Comparison of ENCODE assay signal across 8 mouse cellular contexts in genomic region chr17:56078880-56079795, GRCm38 (mm10). TPM values are rescaled to one million over a fixed set of nuclear protein-coding genes. Genes with fewer than 3 reads are reported as not detected.
DNase-seq lines count a peak whose midpoint lies in the region; ATAC-seq and TF ChIP-seq lines count a peak whose summit lies in the region.

TSS of gene Hdgfl2 (plus strand) at chr17:56079634.

- no peaks in the 10 kb centered on the region for H3K9me3 ChIP-seq in heart, embryonic 12.5 days (replicated peaks)
- no peaks in the 10 kb centered on the region for H3K9me3 ChIP-seq in kidney, postnatal 0 days (replicated peaks; ENCODE audit: low read length)
- H3K9me3 ChIP-seq in liver, embryonic 11.5 days (ENCODE audit: control insufficient read depth, low read length) = no peaks in the 10 kb centered on the region
- H3K9me3 ChIP-seq in stomach, embryonic 14.5 days (ENCODE audit: control insufficient read depth, low read depth, low read length) = no peaks in the 10 kb centered on the region

- no peaks in the 10 kb centered on the region for H3K27me3 ChIP-seq in heart, embryonic 12.5 days (replicated peaks)
- no peaks in the 10 kb centered on the region for H3K27me3 ChIP-seq in kidney, postnatal 0 days (ENCODE audit: insufficient read depth, low read length)
- no peaks in the 10 kb centered on the region for H3K27me3 ChIP-seq in liver, embryonic 11.5 days (replicated peaks; ENCODE audit: control insufficient read depth, insufficient read depth, low read length)
- no peaks in the 10 kb centered on the region for H3K27me3 ChIP-seq in stomach, embryonic 14.5 days (ENCODE audit: control insufficient read depth, insufficient read depth, low read length)

- H3K4me3 ChIP-seq in heart, embryonic 12.5 days = peak within 1 kb of the TSS; percentile 92
- H3K4me3 ChIP-seq in kidney, postnatal 0 days (replicated peaks; ENCODE audit: low read depth, low read length) = peak within 1 kb of the TSS; percentile 84
- peak within 1 kb of the TSS; percentile 71 for H3K4me3 ChIP-seq in liver, embryonic 11.5 days (ENCODE audit: low read depth, low read length)
- H3K4me3 ChIP-seq in stomach, embryonic 14.5 days (ENCODE audit: low read depth, low read length) = peak within 1 kb of the TSS; percentile 94

- ATAC-seq in erythroid progenitor cell, adult 5-6 weeks (replicated peaks; ENCODE audit: low FRiP score, poor library complexity, severe bottlenecking) = peak; percentile 79
- peak; percentile 93 for ATAC-seq in heart, embryonic 12.5 days (ENCODE audit: insufficient number of reproducible peaks, low FRiP score)
- peak; percentile 94 for ATAC-seq in kidney, postnatal 0 days (replicated peaks; ENCODE audit: low FRiP score, low read depth)
- ATAC-seq in liver, embryonic 11.5 days (replicated peaks; ENCODE audit: low FRiP score) = peak; percentile 90
- peak; percentile 93 for ATAC-seq in stomach, embryonic 14.5 days (ENCODE audit: insufficient number of reproducible peaks, insufficient read depth, low FRiP score, low read depth)

- H3K9ac ChIP-seq in heart, embryonic 12.5 days = peak within 1 kb of the TSS; percentile 92
- peak within 1 kb of the TSS; percentile 87 for H3K9ac ChIP-seq in kidney, postnatal 0 days (ENCODE audit: low read depth, low read length)
- peak within 1 kb of the TSS; percentile 74 for H3K9ac ChIP-seq in liver, embryonic 11.5 days (ENCODE audit: low read depth, low read length)
- H3K9ac ChIP-seq in stomach, embryonic 14.5 days (replicated peaks; ENCODE audit: low read depth, low read length) = peak within 1 kb of the TSS; percentile 80

- H3K4me1 ChIP-seq in heart, embryonic 12.5 days (replicated peaks) = peaks cover 30% of the 10 kb centered on the region
- peaks cover 12% of the 10 kb centered on the region for H3K4me1 ChIP-seq in kidney, postnatal 0 days (replicated peaks; ENCODE audit: insufficient read depth, low read length)
- peaks cover 18% of the 10 kb centered on the region for H3K4me1 ChIP-seq in liver, embryonic 11.5 days (replicated peaks; ENCODE audit: control insufficient read depth, insufficient read depth, low read length)
- H3K4me1 ChIP-seq in stomach, embryonic 14.5 days (ENCODE audit: control insufficient read depth, insufficient read depth, low read length) = peaks cover 21% of the 10 kb centered on the region

- peak within 1 kb of the TSS; percentile 93 for H3K4me2 ChIP-seq in heart, embryonic 12.5 days
- peak within 1 kb of the TSS; percentile 88 for H3K4me2 ChIP-seq in kidney, postnatal 0 days (ENCODE audit: low read length)
- H3K4me2 ChIP-seq in liver, embryonic 11.5 days = peak within 1 kb of the TSS; percentile 92
- H3K4me2 ChIP-seq in stomach, embryonic 14.5 days (replicated peaks; ENCODE audit: low read depth, low read length) = peak within 1 kb of the TSS; percentile 83

- DNase-seq in CD4-positive helper T cell, adult 2 months (ENCODE audit: low read depth, low spot score) = peak; percentile 100
- peak; percentile 99 for DNase-seq in brain, embryonic 18.5 days (ENCODE audit: low read depth, low spot score)
- DNase-seq in kidney, postnatal 0 days (ENCODE audit: low spot score) = peak; percentile 100
- DNase-seq in liver, embryonic 11.5 days (ENCODE audit: low spot score) = peak; percentile 99
- peak; percentile 100 for DNase-seq in naive thymus-derived CD4-positive, alpha-beta T cell, adult 2 months (ENCODE audit: low read depth)

- H3K27ac ChIP-seq in heart, embryonic 12.5 days (ENCODE audit: poor library complexity, severe bottlenecking) = peak within 1 kb of the TSS; percentile 59
- H3K27ac ChIP-seq in kidney, postnatal 0 days = peak within 1 kb of the TSS; percentile 44; the same call in 1 of the 2 replicates
- peak within 1 kb of the TSS; percentile 58; the same call in 1 of the 2 replicates for H3K27ac ChIP-seq in liver, embryonic 11.5 days (ENCODE audit: low read depth, low read length)
- H3K27ac ChIP-seq in stomach, embryonic 14.5 days (ENCODE audit: low read length) = peak within 1 kb of the TSS; percentile 52; the same call in 1 of the 2 replicates

- WGBS in heart, embryonic 12.5 days = under 1% methylated on average over 61 of the region's 61 CpGs
- under 1% methylated on average over 60 of the region's 61 CpGs for WGBS in kidney, postnatal 0 days
- WGBS in liver, embryonic 11.5 days = under 1% methylated on average over 61 of the region's 61 CpGs
- WGBS in stomach, embryonic 14.5 days = under 1% methylated on average over 61 of the region's 61 CpGs

- no peak for TF ChIP-seq CTCF in kidney, postnatal 0 days (IDR thresholded peaks at IDR 0.05; ENCODE audit: low read depth)

- peaks cover 20% of the 10 kb centered on the region for H3K36me3 ChIP-seq in heart, embryonic 12.5 days
- H3K36me3 ChIP-seq in kidney, postnatal 0 days (ENCODE audit: insufficient read depth, low read length) = peaks cover 4% of the 10 kb centered on the region; the same call in 1 of the 2 replicates
- H3K36me3 ChIP-seq in liver, embryonic 11.5 days (ENCODE audit: control insufficient read depth, insufficient read depth, low read length) = no peaks in the 10 kb centered on the region
- peaks cover 15% of the 10 kb centered on the region; the same call in 1 of the 2 replicates for H3K36me3 ChIP-seq in stomach, embryonic 14.5 days (ENCODE audit: control insufficient read depth, insufficient read depth, low read length)

RNA-seq across cellular contexts. Expression of gene Hdgfl2, which starts in this region (rescaled TPM):
- 36.5 and 71.4 TPM in 2 replicates for total RNA-seq in erythroid progenitor cell, adult 5-6 weeks (2015; ENCODE audit: low replicate concordance)
- total RNA-seq in erythroid progenitor cell, adult 5-6 weeks (2017; ENCODE audit: low replicate concordance) = 125 and 144 TPM in 2 replicates
- 93.1 and 95.1 TPM in 2 replicates for polyA plus RNA-seq in heart, embryonic 12.5 days (2016; fragmentation: Nextera tagmentation; extraction: Ambion mirVana)
- polyA plus RNA-seq in kidney, postnatal 0 days (2015; fragmentation: Nextera tagmentation; extraction: Ambion mirVana) = 77.5 and 85.0 TPM in 2 replicates
- polyA plus RNA-seq in liver, embryonic 11.5 days (2014; fragmentation: Nextera tagmentation; extraction: Ambion mirVana) = 111 and 119 TPM in 2 replicates
- polyA plus RNA-seq in stomach, embryonic 14.5 days (2014; fragmentation: Nextera tagmentation; extraction: Ambion mirVana) = 94.8 and 96.5 TPM in 2 replicates

Comparison
In these comparisons a context has a peak if more than half of its experiments do, and no peak if none do; other contexts are left out.
1. Peak in every context shown above with its lines: DNase-seq, ATAC-seq, H3K4me3 ChIP-seq and H3K27ac ChIP-seq.